Mouse (Mus musculus) brain, embryonic 14.5 days (tissue): ENCODE measurements at regions not wholly inside any gene's neighbourhood (a gene's known extent, or its start where the extent isn't known, plus 50 kb on each side); places are given as distances from the start of the nearest gene placed in this dataset.

Experiments
- DNase-seq: peaks from one replicate; pipeline ENCODE4 v3.0.0-alpha.2; 2011; ENCODE audit warnings: low read depth
- CTCF ChIP-seq: fragments of 200-500 bp; IDR thresholded peaks from 2 replicates; pipeline ENCODE4 v1.5.1; 2012; ENCODE audit warnings: inconsistent platforms, mild to moderate bottlenecking, moderate library complexity, borderline replicate concordance; ENCODE audit not compliant: insufficient read depth, insufficient read length; ENCODE audit errors: extremely low read depth
- POLR2A ChIP-seq: fragments of 200-500 bp; IDR thresholded peaks from 2 replicates; pipeline ENCODE4 v1.6.1; 2012; ENCODE audit warnings: mild to moderate bottlenecking, inconsistent platforms, borderline replicate concordance; ENCODE audit not compliant: poor library complexity, insufficient read depth, insufficient read length, severe bottlenecking; ENCODE audit errors: extremely low read depth

DNA sequence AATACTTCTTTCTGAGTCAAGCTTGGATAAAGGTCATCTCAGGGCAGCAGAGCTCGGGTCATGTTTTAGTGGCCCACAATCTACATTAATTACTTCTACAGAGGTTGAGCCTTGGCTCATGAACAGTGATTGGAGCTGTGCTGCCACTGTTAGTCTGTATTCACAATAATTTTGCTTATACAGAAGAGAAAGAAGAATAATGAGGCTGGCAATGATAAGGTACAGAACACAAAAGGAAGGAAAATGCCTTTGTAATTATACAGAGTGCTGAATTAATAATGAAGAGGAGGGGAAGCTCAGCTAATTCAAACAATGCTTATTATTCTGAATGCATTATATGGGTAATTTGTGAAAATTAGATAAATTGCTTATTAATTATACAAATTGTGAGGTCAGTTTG lies 573.9 kb upstream of the Cblb start:
- TF ChIP-seq POLR2A: no peak
- no peak for TF ChIP-seq CTCF
- peak; percentile 24 for DNase-seq

DNA sequence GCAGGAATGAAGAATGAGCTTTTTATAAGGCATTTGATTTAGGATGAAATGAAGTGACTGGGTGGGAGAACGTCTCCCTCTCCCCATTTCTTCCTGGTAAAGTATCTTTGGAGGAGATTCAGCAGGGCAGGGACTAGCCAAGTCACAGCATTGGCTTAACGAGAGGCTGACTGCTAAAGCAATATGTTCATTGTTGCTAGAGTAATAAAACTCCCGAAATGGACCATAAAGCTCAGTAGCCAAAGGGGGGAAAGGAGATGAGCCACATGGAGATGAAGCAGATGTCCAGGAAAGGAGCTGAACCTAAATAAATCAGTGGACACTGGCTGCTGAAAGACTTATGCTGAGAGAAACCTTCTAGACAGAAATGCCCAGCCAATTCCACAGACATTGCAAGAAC lies 555.3 kb upstream of the Cblb start:
- TF ChIP-seq POLR2A: no peak
- no peak for DNase-seq

DNA sequence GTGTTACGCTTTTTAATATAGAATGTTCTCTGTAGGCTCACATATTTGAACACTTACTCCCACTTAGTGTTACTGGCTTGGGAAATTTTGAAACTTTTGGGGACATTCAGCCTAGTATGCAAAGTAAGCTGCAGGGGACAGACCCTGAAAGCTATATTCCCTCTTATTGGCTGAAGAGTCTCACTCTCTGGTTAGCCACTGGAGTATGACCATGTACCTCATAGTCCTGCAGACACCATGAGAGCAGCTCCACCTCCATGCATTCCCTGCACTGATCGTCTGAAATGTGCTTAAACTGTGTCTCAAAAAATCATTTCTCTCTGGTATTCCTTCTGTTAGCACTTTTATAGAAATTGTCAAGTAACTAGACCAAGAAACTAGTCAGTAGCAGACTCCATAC lies 534.9 kb upstream of the Cblb start:
- no peak for DNase-seq
- TF ChIP-seq POLR2A (no peak), CTCF (no peak)

DNA sequence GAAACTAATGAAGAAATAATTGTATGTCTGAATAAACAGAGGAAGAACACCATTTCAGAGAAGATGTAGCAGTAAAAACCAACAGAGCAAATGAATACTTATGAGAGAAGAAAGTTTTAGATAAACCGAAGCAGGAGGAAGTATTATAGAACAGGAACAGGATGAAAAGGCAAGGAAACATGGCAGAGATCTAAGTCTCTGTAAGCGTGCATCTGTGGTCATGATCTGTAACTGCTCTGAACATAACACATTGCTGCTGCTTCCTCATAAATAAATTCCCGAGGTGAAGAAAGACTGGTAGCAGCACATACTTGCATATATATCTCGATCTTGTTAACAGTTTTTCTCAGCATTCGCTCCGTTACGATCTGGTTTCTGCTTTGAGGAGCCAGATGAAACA lies 533.2 kb upstream of the Cblb start:
- DNase-seq: peak; percentile 7
- no peak for TF ChIP-seq POLR2A
- TF ChIP-seq CTCF: no peak

DNA sequence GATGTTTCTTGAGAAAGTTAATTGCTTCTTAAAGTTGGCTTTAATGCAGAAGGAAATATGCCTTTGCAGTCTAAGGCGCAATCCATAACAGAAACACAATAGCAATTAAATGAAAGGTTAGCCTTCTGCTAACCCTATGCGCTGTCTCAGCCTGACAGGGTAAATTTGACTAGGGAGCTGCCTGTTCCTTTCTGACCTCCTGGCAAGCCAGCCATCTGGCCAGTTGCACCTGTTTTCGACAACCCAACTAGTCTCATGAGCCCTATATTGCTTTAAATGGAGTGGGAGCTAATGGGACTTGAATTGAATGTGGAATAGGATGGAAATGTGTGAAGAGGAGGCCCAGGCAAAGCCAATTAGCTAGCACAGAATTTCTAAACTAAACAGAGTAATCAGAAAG lies 513.9 kb upstream of the Cblb start:
- TF ChIP-seq POLR2A: no peak
- no peak for TF ChIP-seq CTCF
- peak; percentile 66 for DNase-seq

DNA sequence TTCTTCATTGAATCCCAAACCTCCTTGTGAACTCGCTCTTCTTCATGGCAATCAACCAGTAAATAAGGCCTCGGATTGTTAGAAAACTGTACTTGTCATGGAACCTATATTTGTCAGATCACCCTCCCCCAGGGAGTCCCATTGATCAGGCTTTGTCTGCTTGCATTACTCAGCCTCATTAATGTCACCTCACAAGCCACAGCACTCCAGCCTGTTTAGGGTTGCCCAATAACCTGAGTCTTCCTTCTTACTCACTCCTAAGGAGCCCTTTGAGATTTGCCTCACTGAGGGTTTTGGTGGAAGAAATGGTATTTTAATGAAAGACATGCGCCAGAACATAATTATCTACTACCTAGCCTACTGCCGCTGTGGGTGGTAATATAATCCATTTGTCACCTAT lies 510.3 kb upstream of the Cblb start:
- DNase-seq: peak; percentile 56
- TF ChIP-seq CTCF (no peak), POLR2A (no peak)

DNA sequence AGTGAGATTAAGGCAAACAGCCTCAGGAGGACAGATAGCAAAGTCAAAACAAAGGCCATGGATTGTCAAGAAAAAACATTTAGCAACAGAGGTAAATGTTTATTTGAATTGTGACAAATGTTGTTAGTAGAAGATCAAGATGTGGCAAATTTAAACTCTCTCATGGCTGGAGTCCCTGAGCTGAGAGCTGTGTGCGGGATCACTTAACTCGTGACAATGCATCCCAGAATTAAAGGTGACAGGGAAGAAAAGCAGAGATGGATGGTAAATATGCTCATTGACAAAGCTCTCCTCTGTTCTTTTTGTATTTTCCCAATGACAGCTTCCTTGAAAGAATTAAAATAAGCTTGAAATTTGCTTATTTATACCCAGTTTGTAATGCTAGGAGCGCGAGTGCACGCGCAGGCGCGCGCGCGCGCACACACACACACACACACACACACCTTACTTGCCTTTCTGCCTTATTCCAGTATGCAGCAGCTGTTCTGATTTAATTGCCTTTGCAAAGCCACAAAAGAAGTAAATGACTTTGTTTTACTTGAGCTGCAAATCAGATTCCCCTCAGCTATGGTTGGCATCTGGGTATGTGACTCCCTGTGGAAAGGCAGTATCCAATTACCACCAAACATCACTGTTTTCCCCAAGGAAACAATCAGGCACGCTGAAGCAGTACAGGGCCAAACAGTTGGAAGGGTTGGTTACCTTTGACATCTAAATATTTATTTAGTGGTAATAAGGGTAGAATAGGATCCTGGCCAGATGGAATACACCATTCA lies 509.5 kb upstream of the Cblb start:
- DNase-seq: peak; percentile 79
- no peak for TF ChIP-seq POLR2A
- no peak for TF ChIP-seq CTCF

DNA sequence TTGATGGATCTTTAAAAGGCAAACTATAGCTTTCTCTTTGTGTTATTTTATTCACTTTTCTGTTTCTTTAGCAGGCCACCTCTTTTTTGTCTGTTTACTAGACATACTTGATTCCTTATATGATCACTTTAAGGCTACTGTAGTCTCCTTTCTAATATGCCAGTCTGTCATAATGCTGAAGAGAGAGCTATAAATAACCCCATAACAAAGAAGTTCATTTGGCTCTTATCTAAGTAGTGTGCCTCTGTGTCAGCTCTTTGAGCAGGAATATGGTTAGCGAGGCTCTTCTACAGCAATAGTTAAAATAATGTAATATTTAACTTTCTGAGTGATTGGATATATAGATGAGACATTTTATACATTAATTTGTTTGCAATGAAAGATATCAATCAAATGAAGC lies 507.0 kb upstream of the Cblb start:
- no peak for TF ChIP-seq CTCF
- TF ChIP-seq POLR2A: no peak
- DNase-seq: no peak

DNA sequence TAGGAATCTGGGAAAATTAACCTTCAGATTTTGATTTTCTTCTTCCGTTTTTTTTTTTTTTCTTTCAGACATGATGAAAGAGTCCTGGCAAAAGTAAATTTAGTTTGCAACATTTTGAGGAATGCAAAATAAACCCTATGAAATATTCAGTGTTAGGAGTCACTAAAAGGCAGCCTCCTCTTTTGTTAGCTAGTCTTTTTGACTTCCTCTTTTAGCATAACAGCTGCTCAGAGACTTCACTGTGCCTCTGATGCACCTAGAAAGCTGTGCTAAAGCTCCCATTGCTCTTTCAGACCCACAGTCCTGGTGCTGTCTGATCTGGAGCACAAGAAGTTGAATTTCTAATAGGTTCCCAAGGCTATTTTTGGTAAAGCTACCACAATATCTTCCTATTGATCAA lies 498.5 kb upstream of the Cblb start:
- no peak for DNase-seq
- TF ChIP-seq POLR2A (no peak), CTCF (no peak)

DNA sequence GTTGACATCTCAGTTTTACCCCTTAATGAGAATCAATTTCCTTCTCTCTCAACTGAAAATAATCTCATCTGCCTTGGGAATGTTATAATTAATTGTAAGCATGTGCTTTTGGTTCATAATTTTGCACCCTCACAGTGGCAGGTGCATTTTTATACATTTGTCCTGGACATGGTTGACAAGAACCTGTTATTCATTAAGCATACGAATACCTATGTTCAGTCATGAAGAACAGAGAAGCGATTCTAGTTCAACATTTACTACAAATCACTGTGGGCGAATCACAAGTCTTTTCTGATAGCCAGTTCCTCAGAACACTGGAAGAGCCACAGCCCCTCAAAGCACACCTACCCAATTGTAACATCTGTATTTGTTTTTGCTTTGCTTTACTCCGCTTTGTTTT lies 487.3 kb upstream of the Cblb start:
- no peak for DNase-seq
- no peak for TF ChIP-seq CTCF
- no peak for TF ChIP-seq POLR2A

DNA sequence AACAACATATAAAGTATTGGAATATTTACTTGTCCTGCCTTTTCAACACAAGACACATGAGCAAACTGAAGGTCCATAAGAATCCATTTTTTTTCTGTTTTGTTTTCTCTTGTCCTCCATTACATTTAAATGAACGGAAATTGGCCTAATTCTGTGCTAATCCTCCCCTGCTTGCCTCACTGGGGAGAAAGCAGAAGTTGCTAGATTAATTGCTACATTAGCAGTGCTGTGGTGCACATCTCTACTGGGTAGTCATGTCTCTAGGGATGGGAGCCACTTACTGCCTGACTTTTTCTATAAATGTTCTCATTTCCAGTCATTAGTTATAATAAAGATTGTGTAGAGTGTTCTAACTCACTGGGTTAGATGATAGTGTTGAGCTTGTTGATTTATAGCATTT lies 484.0 kb upstream of the Cblb start:
- TF ChIP-seq CTCF: no peak
- TF ChIP-seq POLR2A: no peak
- no peak for DNase-seq

DNA sequence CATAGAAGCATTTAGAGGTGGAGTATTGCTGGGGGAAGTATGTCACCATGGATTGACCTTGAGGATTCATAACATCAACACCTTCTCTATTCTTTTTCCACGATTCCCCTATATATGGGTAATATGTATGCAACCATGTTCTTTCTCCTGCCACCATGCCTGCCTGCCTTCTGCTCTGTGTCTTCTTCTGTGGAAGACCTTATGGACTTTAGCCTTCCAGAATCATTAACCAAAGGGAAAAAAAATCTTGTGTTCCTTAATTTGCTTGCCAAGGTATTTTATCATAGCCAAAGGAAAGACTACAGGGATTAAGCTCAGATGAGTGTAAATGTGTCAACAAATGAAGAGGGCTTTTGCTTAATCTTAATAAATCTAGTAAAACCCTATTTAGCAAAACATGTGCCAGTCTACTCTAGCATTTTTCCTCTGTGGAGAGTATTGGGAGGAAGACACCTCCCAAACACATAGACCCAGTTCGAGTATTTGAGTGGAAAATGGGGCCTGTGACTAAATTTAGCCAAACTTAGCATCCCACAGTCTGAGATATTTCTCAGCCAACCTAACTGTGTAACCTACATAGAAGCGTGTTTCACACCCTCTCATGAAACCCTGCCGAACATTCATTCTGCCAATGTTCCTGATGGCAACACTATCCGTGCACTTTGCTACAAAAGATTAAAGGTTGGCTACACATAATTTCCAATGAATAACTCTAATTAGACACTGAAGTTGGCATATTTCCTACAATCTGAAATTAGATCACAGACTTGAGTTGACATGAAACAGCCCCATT lies 468.0 kb upstream of the Cblb start:
- DNase-seq: peak; percentile 63
- TF ChIP-seq CTCF (no peak), POLR2A (no peak)

DNA sequence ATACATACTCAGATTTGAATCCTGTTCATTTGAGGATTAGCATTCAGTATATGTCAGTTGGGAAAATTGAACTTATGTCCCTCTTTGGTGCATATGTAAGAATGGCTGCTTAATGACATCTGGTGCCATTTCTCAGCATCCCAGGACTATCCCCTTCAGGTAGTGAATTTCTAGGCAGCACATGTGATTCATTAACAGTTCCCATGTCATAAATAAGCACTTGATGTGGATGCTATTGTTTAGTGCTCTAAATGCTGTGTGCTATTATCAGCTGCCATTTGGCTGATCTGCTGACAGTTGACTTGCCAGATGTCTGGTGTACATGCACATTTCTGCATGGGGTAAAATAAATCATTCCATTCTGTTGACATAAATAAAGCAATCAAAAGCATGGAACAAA lies 467.0 kb upstream of the Cblb start:
- TF ChIP-seq CTCF (no peak), POLR2A (no peak)
- peak; percentile 43 for DNase-seq
